Mouse (Mus musculus) liver, adult 2 months (tissue): ENCODE data around the gene Abcg5.

ENCODE experiments used
- CTCF ChIP-seq: fragments of 200-500 bp; IDR thresholded peaks from 2 replicates; pipeline ENCODE4 v1.5.1; 2011; ENCODE audit warnings: low read depth, low read length, control low read depth
- POLR2A ChIP-seq: fragments of 200-500 bp; IDR thresholded peaks from 2 replicates; pipeline ENCODE4 v1.6.1; 2011; ENCODE audit warnings: low read length, control low read depth; ENCODE audit not compliant: insufficient read depth; ENCODE audit errors: extremely low read depth

GRCm38 (mm10) chr17:84657422-84657732 lies 25.4 kb downstream of the Abcg5 start:
- TF ChIP-seq CTCF: no peak
- no peak for TF ChIP-seq POLR2A
